Mouse (Mus musculus): Measurements from ENCODE around the gene Guca1b. TPM values are rescaled to one million over a fixed set of nuclear protein-coding genes. Genes with fewer than 3 reads are reported as not detected.
"Not testable (repeated sequence)": the region's sequence is repeated elsewhere in the genome, so short reads cannot be mapped to it uniquely, and the experiment has no call there.

Guca1b gene
- polyA plus RNA-seq, 1 experiment = not detected

DNA sequence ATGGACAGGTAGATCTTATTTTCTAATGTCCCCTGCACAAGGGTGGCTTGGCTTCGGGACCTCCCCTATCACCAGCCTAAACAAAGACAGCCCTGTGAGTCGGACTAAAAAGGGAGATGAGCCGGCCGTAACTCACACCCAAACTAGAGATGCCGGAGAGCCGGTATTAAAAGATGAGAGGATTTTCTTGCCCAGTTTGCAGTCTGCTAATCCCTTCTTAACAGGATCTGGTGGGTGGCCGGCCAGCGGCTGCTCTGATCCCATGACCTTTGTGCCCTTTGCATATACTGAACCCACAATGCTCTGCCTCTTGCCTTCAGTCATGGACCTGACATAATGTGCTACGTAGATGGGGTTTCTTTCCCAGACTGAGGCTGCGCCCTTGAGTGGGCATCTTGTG is 15.3 kb downstream of the Guca1b start, which contains the start of gene Guca1a:
Gene Guca1a (minus strand): TSS at position 134 of the 400 bp plus-strand sequence.
- Histone ChIP-seq H3K36me3 (ENCODE audit: control insufficient read depth) (no peaks in the 10 kb centered on the region), H3K4me3 (replicated peaks) (no peak within 1 kb of the TSS), H3K9me3 (ENCODE audit: control insufficient read depth, low read length) (no peaks in the 10 kb centered on the region), H3K4me1 (ENCODE audit: control insufficient read depth) (peaks cover 6% of the 10 kb centered on the region), H3K27me3 (ENCODE audit: control insufficient read depth) (peaks cover 4% of the 10 kb centered on the region)
- TF ChIP-seq TAL1 (IDR thresholded peaks at IDR 0.05; ENCODE audit: low read length) (no peak), GATA1 (IDR thresholded peaks at IDR 0.05; ENCODE audit: low read length) (no peak)

DNA sequence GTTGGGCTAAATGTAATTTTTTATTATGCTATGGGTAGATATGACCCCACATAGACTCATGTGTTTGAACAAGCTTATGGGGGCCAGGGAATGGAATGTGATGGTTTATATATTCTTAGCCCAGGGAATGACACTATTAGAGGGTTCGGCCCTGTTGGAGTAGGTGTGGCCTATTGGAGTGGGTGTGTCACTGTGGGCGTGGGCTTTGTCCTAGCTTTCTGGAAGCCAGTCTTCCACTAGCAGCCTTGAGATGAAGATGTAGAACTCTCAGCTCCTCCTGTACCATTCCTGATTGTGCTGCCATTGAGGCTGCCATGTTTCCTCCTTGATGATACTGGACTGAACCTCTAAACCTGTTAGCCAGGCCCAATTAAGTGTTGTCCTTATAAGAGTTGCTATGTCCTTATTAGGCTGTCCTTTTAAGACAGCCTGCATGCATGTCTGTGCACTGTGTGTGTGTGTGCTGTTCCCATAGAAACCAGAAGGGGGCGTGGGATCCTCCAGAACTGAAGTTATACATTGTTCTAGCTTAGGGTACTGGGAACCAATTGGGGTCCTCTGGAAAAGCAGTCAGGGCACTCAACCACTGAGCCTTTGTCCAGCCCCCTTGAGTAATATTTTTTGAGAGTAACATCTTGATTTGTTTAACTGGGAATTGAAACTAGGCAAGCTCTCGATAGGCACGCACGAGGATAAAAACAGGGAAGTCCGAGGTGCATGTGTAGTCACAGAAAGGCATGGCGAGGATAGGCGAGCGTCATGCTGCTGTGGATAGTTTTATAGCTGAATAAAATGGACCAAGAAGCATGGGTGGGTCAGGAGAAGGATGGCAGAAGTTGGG is 22.7 kb downstream of the Guca1b start:
- TF ChIP-seq TAL1 (IDR thresholded peaks at IDR 0.05; ENCODE audit: low read length) (no peak), GATA1 (IDR thresholded peaks at IDR 0.05; ENCODE audit: low read length) (no peak)
- H3K36me3 ChIP-seq (ENCODE audit: control insufficient read depth) = no peaks in the 10 kb centered on the region

DNA sequence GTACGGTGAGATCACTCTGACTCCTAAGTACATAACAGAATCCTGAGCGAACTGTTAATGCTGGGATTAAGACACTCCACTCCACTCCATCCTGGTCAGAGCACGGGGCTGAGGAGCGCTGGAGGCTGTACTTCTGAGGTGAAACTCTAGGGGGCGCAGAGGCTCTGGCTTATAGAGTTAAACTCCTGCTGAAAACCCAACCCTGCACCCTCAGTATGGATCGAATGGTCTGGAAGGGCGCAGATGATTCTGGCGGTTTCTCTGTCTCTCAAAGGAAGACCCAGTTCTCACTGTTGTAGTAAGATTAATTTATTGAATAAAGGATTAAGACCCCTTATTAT is 23.3 kb downstream of the Guca1b start:
- no peak for TF ChIP-seq GATA1 (IDR thresholded peaks at IDR 0.05; ENCODE audit: low read length)
- no peak for TF ChIP-seq TAL1 (IDR thresholded peaks at IDR 0.05; ENCODE audit: low read length)
- Histone ChIP-seq H3K4me1 (ENCODE audit: control insufficient read depth) (no peaks in the 10 kb centered on the region), H3K4me3 (replicated peaks) (no peak overlapping the region), H3K36me3 (ENCODE audit: control insufficient read depth) (no peaks in the 10 kb centered on the region), H3K9me3 (ENCODE audit: control insufficient read depth, low read length) (no peaks in the 10 kb centered on the region), H3K27me3 (ENCODE audit: control insufficient read depth) (peaks cover 36% of the 10 kb centered on the region)

More for the DNA sequence above, 22.7 kb downstream of the Guca1b start:
- Histone ChIP-seq H3K4me3 (replicated peaks) (no peak overlapping the region), H3K9me3 (ENCODE audit: control insufficient read depth, low read length) (no peaks in the 10 kb centered on the region), H3K4me1 (ENCODE audit: control insufficient read depth) (no peaks in the 10 kb centered on the region), H3K27me3 (ENCODE audit: control insufficient read depth) (peaks cover 32% of the 10 kb centered on the region)

- not testable (repeated sequence) for H3K36me3 ChIP-seq (ENCODE audit: control insufficient read depth); H3K4me3 ChIP-seq (replicated peaks); H3K9me3 ChIP-seq (ENCODE audit: control insufficient read depth, low read length); H3K4me1 ChIP-seq (ENCODE audit: control insufficient read depth)
- peaks cover 37% of the 10 kb centered on the region for H3K27me3 ChIP-seq (ENCODE audit: control insufficient read depth)
Observed at GRCm38 (mm10) chr17:47409897-47410861, 25.0 kb downstream of the Guca1b start.

- no peak overlapping the region for H3K4me3 ChIP-seq (replicated peaks)
- no peaks in the 10 kb centered on the region for H3K36me3 ChIP-seq (ENCODE audit: control insufficient read depth)
- TF ChIP-seq TAL1 (IDR thresholded peaks at IDR 0.05; ENCODE audit: low read length) (no peak), GATA1 (IDR thresholded peaks at IDR 0.05; ENCODE audit: low read length) (no peak)
- H3K4me1 ChIP-seq (ENCODE audit: control insufficient read depth) = no peaks in the 10 kb centered on the region
- no peaks in the 10 kb centered on the region for H3K27me3 ChIP-seq (ENCODE audit: control insufficient read depth)
- no peaks in the 10 kb centered on the region; the same call in 1 of the 2 replicates for H3K9me3 ChIP-seq (ENCODE audit: control insufficient read depth, low read length)
Observed at GRCm38 (mm10) chr17:47420195-47420594, 35.0 kb downstream of the Guca1b start.

- Histone ChIP-seq H3K36me3 (ENCODE audit: control insufficient read depth) (no peaks in the 10 kb centered on the region), H3K27me3 (ENCODE audit: control insufficient read depth) (no peaks in the 10 kb centered on the region), H3K4me1 (ENCODE audit: control insufficient read depth) (no peaks in the 10 kb centered on the region), H3K9me3 (ENCODE audit: control insufficient read depth, low read length) (no peaks in the 10 kb centered on the region), H3K4me3 (replicated peaks) (no peak overlapping the region)
- TF ChIP-seq GATA1 (IDR thresholded peaks at IDR 0.05; ENCODE audit: low read length) = no peak
- TF ChIP-seq TAL1 (IDR thresholded peaks at IDR 0.05; ENCODE audit: low read length) = no peak
Observed at GRCm38 (mm10) chr17:47421566-47421965, 36.4 kb downstream of the Guca1b start.

DNA sequence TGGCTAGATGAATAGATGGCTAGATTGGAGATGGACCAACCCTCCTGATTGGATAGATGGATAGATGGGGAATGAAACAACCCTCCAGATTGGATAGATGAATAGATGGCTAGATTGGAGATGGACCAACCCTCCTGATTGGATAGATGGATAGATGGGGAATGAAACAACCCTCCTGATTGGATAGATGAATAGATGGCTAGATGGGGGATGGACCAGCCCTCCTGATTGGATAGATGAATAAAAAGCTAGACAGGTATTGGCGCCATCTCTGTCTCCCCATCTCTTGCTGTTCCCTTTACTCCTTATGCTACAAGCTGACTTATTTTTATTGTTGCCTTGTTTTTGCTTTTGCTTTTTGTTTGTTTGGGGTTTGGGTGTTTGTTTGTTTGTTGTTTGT is 37.4 kb downstream of the Guca1b start:
- not testable (repeated sequence) for H3K4me1 ChIP-seq (ENCODE audit: control insufficient read depth); H3K9me3 ChIP-seq (ENCODE audit: control insufficient read depth, low read length); H3K27me3 ChIP-seq (ENCODE audit: control insufficient read depth); H3K36me3 ChIP-seq (ENCODE audit: control insufficient read depth); H3K4me3 ChIP-seq (replicated peaks)

GRCm38 (mm10) chr17:47424186-47424585 is 39.0 kb downstream of the Guca1b start:
- Histone ChIP-seq H3K4me3 (replicated peaks) (no peak overlapping the region), H3K9me3 (ENCODE audit: control insufficient read depth, low read length) (no peaks in the 10 kb centered on the region), H3K4me1 (ENCODE audit: control insufficient read depth) (no peaks in the 10 kb centered on the region), H3K36me3 (ENCODE audit: control insufficient read depth) (no peaks in the 10 kb centered on the region), H3K27me3 (ENCODE audit: control insufficient read depth) (peaks cover 5% of the 10 kb centered on the region)
- TF ChIP-seq GATA1 (IDR thresholded peaks at IDR 0.05; ENCODE audit: low read length) = no peak
- no peak for TF ChIP-seq TAL1 (IDR thresholded peaks at IDR 0.05; ENCODE audit: low read length)

GRCm38 (mm10) chr17:47427316-47427715 is 42.1 kb downstream of the Guca1b start:
- no peak for TF ChIP-seq GATA1 (IDR thresholded peaks at IDR 0.05; ENCODE audit: low read length)
- no peak for TF ChIP-seq TAL1 (IDR thresholded peaks at IDR 0.05; ENCODE audit: low read length)
- Histone ChIP-seq H3K9me3 (ENCODE audit: control insufficient read depth, low read length) (no peaks in the 10 kb centered on the region), H3K4me1 (ENCODE audit: control insufficient read depth) (no peaks in the 10 kb centered on the region), H3K36me3 (ENCODE audit: control insufficient read depth) (no peaks in the 10 kb centered on the region), H3K27me3 (ENCODE audit: control insufficient read depth) (peaks cover 5% of the 10 kb centered on the region), H3K4me3 (replicated peaks) (no peak overlapping the region)

Data from erythroblast, embryonic 14.5 days (primary cell).